Mouse (Mus musculus): ENCODE results near the gene Gm5148. TPM values are rescaled to one million over a fixed set of nuclear protein-coding genes. Genes with fewer than 3 reads are reported as not detected.

Gm5148 gene
- total RNA-seq, 1 experiment = 69.6 TPM

GRCm38 (mm10) chr3:37747258-37748001, 23.1 kb upstream of the Gm5148 start:
- Histone ChIP-seq H3K36me3 (ENCODE audit: control insufficient read depth, insufficient read depth, low read length, poor library complexity, severe bottlenecking) (no peaks in the 10 kb centered on the region), H3K4me3 (ENCODE audit: insufficient read depth in 1 of 2, low read depth in 1 of 2, low read length in 2 of 2, poor library complexity in 1 of 2, severe bottlenecking in 1 of 2) (no peak overlapping the region), H3K9me3 (ENCODE audit: control insufficient read depth, insufficient read depth, low read depth, low read length) (no peaks in the 10 kb centered on the region), H3K27ac (ENCODE audit: insufficient read depth, low read depth, low read length, poor library complexity, severe bottlenecking) (no peak overlapping the region), H3K4me1 (ENCODE audit: control insufficient read depth in 2 of 2, insufficient read depth in 2 of 2, low read length in 2 of 2, poor library complexity in 1 of 2) (peaks cover 0 to 8% of the 10 kb centered on the region in 2 experiments; a peak in 2 of 4 replicates), H3K9ac (ENCODE audit: insufficient read depth, low read depth, low read length, poor library complexity, severe bottlenecking) (no peak overlapping the region)
- DNase-seq (ENCODE audit: low read depth, low spot score) = no peak
- TF ChIP-seq ZNF384 (IDR thresholded peaks at IDR 0.05; ENCODE audit: low read depth, low read length) = no peak
- no peak for TF ChIP-seq MAFK (IDR thresholded peaks at IDR 0.05; ENCODE audit: insufficient read depth, low read depth, low read length)
- no peak for TF ChIP-seq ZC3H11A (IDR thresholded peaks at IDR 0.05; ENCODE audit: borderline replicate concordance, low read depth, low read length)
- in situ Hi-C loops (cut with MboI; ENCODE audit: low sequenced_read_pairs in 2 of 2, unreplicated experiment in 2 of 2) = no loop called here

GRCm38 (mm10) chr3:37744050-37744449, 19.8 kb upstream of the Gm5148 start:
- DNase-seq (ENCODE audit: low read depth, low spot score) = no peak
- Histone ChIP-seq H3K27ac (ENCODE audit: insufficient read depth, low read depth, low read length, poor library complexity, severe bottlenecking) (no peak overlapping the region), H3K9ac (ENCODE audit: insufficient read depth, low read depth, low read length, poor library complexity, severe bottlenecking) (no peak overlapping the region), H3K4me1 (ENCODE audit: control insufficient read depth in 2 of 2, insufficient read depth in 2 of 2, low read length in 2 of 2, poor library complexity in 1 of 2) (peaks cover 0 to 8% of the 10 kb centered on the region in 2 experiments; a peak in 2 of 4 replicates), H3K4me3 (ENCODE audit: insufficient read depth in 1 of 2, low read depth in 1 of 2, low read length in 2 of 2, poor library complexity in 1 of 2, severe bottlenecking in 1 of 2) (no peak overlapping the region), H3K36me3 (ENCODE audit: control insufficient read depth, insufficient read depth, low read length, poor library complexity, severe bottlenecking) (no peaks in the 10 kb centered on the region), H3K9me3 (ENCODE audit: control insufficient read depth, insufficient read depth, low read depth, low read length) (no peaks in the 10 kb centered on the region)
- TF ChIP-seq CHD2 (IDR thresholded peaks at IDR 0.05; ENCODE audit: low read depth, low read length) (no peak), HCFC1 (IDR thresholded peaks at IDR 0.05; ENCODE audit: borderline replicate concordance, insufficient read depth, low read length) (no peak), MAFK (IDR thresholded peaks at IDR 0.05; ENCODE audit: insufficient read depth, low read depth, low read length) (no peak), ZNF384 (IDR thresholded peaks at IDR 0.05; ENCODE audit: low read depth, low read length) (no peak), ZC3H11A (IDR thresholded peaks at IDR 0.05; ENCODE audit: borderline replicate concordance, low read depth, low read length) (no peak)
- in situ Hi-C loops (cut with MboI; ENCODE audit: low sequenced_read_pairs in 2 of 2, unreplicated experiment in 2 of 2) = no loop called here

GRCm38 (mm10) chr3:37739996-37740395, 15.7 kb upstream of the Gm5148 start:
- H3K9ac ChIP-seq (ENCODE audit: insufficient read depth, low read depth, low read length, poor library complexity, severe bottlenecking) = no peak overlapping the region
- no peak overlapping the region for H3K27ac ChIP-seq (ENCODE audit: insufficient read depth, low read depth, low read length, poor library complexity, severe bottlenecking)
- no peak overlapping the region for H3K4me3 ChIP-seq (ENCODE audit: insufficient read depth in 1 of 2, low read depth in 1 of 2, low read length in 2 of 2, poor library complexity in 1 of 2, severe bottlenecking in 1 of 2)
- H3K4me1 ChIP-seq (ENCODE audit: control insufficient read depth in 2 of 2, insufficient read depth in 2 of 2, low read length in 2 of 2, poor library complexity in 1 of 2) = peaks cover 0 to 2% of the 10 kb centered on the region in 2 experiments; a peak in 1 of 4 replicates
- H3K9me3 ChIP-seq (ENCODE audit: control insufficient read depth, insufficient read depth, low read depth, low read length) = no peaks in the 10 kb centered on the region
- no peak for DNase-seq (ENCODE audit: low read depth, low spot score)
- no peaks in the 10 kb centered on the region for H3K36me3 ChIP-seq (ENCODE audit: control insufficient read depth, insufficient read depth, low read length, poor library complexity, severe bottlenecking)
- TF ChIP-seq ZC3H11A (IDR thresholded peaks at IDR 0.05; ENCODE audit: borderline replicate concordance, low read depth, low read length) (no peak), MAFK (IDR thresholded peaks at IDR 0.05; ENCODE audit: insufficient read depth, low read depth, low read length) (no peak), CHD2 (IDR thresholded peaks at IDR 0.05; ENCODE audit: low read depth, low read length) (no peak), ZNF384 (IDR thresholded peaks at IDR 0.05; ENCODE audit: low read depth, low read length) (no peak), HCFC1 (IDR thresholded peaks at IDR 0.05; ENCODE audit: borderline replicate concordance, insufficient read depth, low read length) (no peak)
- in situ Hi-C loops (cut with MboI; ENCODE audit: low sequenced_read_pairs in 2 of 2, unreplicated experiment in 2 of 2) = no loop called here

- in situ Hi-C loops (cut with MboI; ENCODE audit: low sequenced_read_pairs in 2 of 2, unreplicated experiment in 2 of 2) = no loop called here
- Histone ChIP-seq H3K4me3 (ENCODE audit: insufficient read depth in 1 of 2, low read depth in 1 of 2, low read length in 2 of 2, poor library complexity in 1 of 2, severe bottlenecking in 1 of 2) (no peak overlapping the region), H3K9ac (ENCODE audit: insufficient read depth, low read depth, low read length, poor library complexity, severe bottlenecking) (no peak overlapping the region), H3K27ac (ENCODE audit: insufficient read depth, low read depth, low read length, poor library complexity, severe bottlenecking) (no peak overlapping the region), H3K9me3 (ENCODE audit: control insufficient read depth, insufficient read depth, low read depth, low read length) (no peaks in the 10 kb centered on the region), H3K36me3 (ENCODE audit: control insufficient read depth, insufficient read depth, low read length, poor library complexity, severe bottlenecking) (no peaks in the 10 kb centered on the region), H3K4me1 (ENCODE audit: control insufficient read depth in 2 of 2, insufficient read depth in 2 of 2, low read length in 2 of 2, poor library complexity in 1 of 2) (peaks cover 0 to 2% of the 10 kb centered on the region in 2 experiments; a peak in 1 of 4 replicates)
- TF ChIP-seq CHD2 (IDR thresholded peaks at IDR 0.05; ENCODE audit: low read depth, low read length) (no peak), ZNF384 (IDR thresholded peaks at IDR 0.05; ENCODE audit: low read depth, low read length) (no peak), HCFC1 (IDR thresholded peaks at IDR 0.05; ENCODE audit: borderline replicate concordance, insufficient read depth, low read length) (no peak)
- DNase-seq (ENCODE audit: low read depth, low spot score) = no peak
Measured at GRCm38 (mm10) chr3:37738171-37738950, 14.1 kb upstream of the Gm5148 start.
